Mouse (Mus musculus) cerebellum, adult (tissue): ENCODE measurements around the gene Tlk1.
"Not testable (repeated sequence)": the region's sequence is repeated elsewhere in the genome, so short reads cannot be mapped to it uniquely, and the experiment has no call there.

Experiments
- ATAC-seq: cut with Nextera tagmentation; 2 replicates; pipeline ENCODE4 v1.9.2; 2017; ENCODE audit warnings: mild to moderate bottlenecking, moderate library complexity, mixed read lengths; ENCODE audit not compliant: insufficient number of reproducible peaks, low FRiP score, low TSS enrichment

Gene Tlk1

GRCm38 (mm10) chr2:70835641-70836305 lies 10.2 kb upstream of the Tlk1 start:
- ATAC-seq = no peak

DNA sequence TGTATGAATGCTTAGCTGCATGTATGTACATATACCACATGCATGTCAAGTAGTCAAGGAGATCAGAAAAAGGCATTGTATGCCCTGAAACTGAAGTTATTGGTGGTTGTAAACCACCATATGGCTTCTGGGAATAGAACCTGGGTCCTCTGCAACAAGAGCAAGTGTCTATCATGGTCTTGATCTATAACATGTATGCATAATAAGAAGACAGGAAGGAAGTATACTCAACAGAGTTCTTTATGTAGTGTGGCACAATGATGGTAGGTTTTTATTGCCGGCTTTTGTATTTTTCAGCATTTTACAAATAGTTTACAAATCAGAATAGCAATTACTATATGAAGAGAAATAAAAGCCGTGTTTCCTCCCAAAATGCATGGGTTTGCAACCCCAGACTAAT lies 9.7 kb upstream of the Tlk1 start:
- no peak for ATAC-seq

- ATAC-seq = no peak
Measured at GRCm38 (mm10) chr2:70833261-70833660, 7.7 kb upstream of the Tlk1 start.

GRCm38 (mm10) chr2:70831709-70832350 lies 6.3 kb upstream of the Tlk1 start:
- ATAC-seq = no peak

- no peak for ATAC-seq
Measured at GRCm38 (mm10) chr2:70830683-70831082, 5.2 kb upstream of the Tlk1 start.

DNA sequence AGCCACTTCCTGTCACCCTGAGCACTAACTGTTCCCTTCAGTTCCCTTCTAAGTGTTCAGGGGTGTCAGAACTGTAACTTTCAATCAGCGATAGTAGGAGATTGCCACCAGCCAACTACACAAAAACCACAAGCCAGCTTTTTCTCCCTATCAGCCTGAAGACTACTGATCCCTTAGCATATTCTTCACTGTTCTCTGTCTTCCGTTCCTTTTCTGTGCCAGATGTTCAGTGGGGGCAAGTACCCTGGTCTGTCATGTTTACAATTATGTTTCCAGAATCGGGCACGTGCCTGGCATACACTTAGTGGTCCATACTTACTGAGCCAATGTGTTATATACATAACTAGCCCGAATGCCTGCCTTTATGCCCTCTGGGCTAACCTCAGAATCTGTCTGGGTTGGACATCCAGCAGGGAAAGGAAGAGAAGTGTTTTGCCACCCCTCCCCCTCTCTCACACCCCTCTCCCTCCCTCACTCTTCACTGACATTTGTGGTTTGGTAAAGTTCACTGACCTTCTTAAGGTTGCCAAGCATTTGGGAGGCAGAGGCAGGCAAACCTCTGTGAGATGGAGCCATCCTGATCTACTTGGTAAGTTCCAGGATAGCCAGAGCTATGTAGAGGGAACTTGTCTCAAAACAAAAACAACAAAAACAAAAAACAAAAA lies 4.5 kb upstream of the Tlk1 start:
- no peak for ATAC-seq

DNA sequence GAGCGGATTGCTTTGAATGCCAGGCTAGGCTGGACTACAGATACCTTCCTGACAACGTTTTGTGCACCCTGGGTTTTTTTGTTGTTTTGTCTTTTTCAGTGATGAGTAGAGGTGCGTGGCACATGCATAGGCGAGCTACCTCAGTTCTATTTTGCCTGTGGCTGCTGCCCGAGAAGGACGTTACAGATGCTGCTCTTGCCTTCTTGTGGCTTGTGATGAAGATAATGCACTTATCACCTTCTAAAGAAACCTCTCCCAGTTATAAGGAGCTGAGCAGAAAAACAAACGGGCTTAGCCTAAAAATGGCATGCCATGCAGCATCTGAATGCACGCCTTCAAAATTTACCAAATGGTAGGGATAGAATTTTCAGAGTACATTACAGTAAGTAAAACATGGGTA lies 2.3 kb upstream of the Tlk1 start:
- no peak for ATAC-seq

DNA sequence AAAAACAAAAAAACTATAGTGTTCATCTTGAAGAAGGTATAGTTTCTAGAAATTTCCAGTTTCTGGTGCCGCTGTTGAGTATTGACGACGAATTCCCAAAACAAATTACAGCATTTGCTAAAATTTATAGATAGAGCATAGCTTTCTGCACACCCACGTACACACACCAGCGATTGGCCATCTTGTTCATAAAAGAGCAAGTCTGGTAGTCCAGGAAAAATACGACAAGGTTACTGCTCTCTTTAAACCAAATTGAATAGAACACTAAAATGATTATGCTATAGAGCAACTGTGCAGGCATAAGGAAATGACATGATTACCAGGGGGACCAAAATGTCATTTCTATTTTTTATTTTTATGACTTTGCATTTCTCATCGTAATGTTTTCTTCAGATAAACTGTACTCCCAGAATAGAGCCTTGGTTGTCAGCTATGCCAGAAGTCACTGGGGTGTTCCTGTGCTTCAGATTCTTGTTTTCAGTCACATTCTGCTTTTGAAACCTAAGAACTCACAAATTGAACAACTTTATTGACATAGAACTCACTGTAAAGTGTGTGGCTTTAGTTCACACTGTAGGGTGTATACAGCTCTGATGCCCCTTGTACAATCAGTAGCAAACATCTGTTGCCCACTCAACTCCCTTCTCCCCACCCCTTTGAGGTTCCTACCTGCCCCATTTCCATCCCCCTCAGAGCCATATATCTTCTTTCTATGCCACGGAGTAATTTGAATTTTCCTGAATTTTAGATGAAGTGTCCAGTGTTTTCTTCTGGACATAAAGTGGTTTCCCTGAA lies 1.1 kb upstream of the Tlk1 start:
- ATAC-seq = no peak

DNA sequence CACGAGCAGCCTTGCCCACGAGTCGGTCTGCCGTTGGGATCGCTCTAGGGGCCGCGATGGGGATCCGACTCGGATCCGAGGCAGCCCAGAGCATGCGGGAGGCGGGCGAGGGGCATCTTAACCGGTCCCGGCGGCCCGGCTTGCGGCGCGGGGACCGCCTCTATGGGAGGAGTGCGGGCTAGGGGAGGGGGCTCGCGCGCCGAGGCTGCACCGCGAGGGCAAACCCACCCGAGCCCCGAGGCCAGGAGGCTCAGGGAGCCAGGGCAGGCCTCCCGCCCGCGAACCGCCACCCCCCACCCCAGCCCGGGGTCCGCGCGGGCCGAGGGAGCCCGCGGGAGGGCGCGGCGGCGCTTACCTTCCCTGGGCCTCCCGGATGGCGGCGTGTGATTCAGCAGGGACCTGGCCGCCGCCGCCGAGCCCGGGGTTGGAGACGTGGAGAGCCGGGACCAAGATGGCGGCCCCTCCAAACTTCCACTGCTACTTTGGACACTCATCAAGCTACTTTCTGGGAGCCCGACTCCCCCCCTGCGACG lies 624 bp downstream of the Tlk1 start:
- peak; percentile 53 for ATAC-seq

GRCm38 (mm10) chr2:70823926-70824800 lies 1.4 kb downstream of the Tlk1 start:
- 0 out of 2 replicates have a peak, but pooled peaks have one; percentile 2 for ATAC-seq

DNA sequence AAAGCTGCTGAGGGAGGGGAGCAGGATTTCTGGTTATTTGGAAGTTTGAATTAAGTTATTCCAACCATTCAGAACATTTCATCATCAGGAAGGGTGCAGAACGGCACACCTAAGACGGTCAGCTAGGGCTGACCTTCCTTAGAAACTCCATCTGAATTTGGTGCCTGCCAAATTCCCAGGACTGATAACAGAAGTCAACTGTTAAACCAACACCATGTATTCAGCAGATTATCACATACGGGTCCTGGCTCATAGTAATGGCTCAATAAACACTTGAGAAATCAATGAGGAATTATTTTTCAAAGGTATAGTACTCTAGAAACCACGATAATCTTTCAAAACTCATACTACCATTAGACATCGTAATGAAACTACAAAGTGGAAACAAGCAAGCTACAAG lies 2.1 kb downstream of the Tlk1 start:
- ATAC-seq = no peak

DNA sequence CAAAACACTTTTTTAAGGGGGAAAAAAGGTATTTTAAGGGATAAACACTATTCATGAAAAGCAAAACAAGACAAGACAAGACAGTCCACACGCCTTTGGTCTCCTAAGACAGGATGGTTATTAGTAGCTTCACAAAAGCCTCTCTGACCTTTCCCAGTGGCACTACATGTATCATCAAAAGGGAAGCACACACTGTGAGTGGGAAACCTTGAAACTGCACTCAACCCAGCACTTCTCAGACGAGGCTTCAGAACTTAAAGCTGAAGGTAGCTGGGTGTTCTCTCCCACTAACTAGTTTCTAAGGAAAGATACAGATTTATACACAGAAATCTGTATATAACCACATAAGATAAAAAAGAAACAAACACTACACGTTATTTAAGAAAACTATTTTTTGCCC lies 8.6 kb downstream of the Tlk1 start:
- no peak for ATAC-seq

GRCm38 (mm10) chr2:70816016-70816415 lies 9.5 kb downstream of the Tlk1 start:
- ATAC-seq = no peak

DNA sequence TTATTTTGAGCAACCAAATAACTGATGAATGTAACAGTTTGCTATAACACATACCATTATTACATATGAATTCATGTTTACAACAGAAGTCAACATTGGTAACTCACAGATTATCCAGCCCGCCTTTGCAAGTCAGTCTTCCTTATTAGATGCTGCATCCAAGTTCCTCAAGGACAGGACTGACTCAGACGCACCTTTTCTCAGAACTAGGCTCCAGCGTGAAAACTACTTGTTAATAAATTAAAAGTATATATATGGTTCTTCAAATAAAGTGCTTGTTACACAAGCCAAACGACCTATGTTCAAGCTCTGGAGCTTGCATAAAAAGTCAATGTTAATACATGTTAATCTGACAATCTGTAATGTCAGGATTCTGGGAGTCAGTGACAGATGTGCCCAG lies 11.9 kb downstream of the Tlk1 start:
- ATAC-seq = no peak

DNA sequence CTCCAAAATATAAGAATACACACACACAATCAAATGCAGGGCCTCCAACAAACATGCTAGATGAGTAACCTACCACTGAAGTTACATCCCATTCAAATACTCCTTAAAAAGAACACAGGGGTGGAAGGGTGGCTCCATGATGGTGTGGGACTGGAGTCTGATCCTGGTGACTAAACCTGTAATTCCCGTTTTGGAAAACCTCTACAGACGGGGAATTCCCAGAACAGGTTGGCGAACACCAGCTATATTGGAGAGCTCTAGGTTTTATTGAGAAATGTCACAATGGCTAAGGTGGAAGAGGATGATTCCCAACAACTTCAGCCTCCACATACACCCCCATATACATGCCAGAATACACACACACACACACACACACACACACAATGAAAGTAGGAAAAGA lies 14.1 kb downstream of the Tlk1 start:
- ATAC-seq = no peak

GRCm38 (mm10) chr2:70809921-70810320 lies 15.6 kb downstream of the Tlk1 start:
- no peak for ATAC-seq

DNA sequence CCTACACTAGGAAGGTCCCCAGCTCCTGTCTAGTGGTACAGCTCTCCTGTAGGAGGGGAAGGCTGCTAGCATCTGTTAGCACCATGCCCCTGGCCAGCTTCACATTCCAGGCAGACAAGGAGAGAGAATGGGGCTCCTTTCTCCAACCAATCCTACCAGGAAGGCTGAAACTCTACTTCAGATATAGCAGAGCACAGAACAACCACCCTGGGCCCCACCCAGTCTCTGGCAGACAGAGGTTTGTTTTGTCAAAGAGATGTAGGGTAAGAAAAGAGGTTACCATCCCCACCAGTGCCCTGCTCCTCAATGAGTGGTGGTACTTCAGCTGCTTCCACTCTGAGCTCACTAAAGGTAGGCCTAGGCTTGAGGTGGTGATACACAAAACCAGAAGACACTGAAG lies 16.8 kb downstream of the Tlk1 start:
- ATAC-seq = no peak

- not testable (repeated sequence) for ATAC-seq
Measured at GRCm38 (mm10) chr2:70807678-70808077, 17.9 kb downstream of the Tlk1 start.

GRCm38 (mm10) chr2:70806020-70806419 lies 19.5 kb downstream of the Tlk1 start:
- ATAC-seq = no peak

- not testable (repeated sequence) for ATAC-seq
Measured at GRCm38 (mm10) chr2:70803696-70804095, 21.8 kb downstream of the Tlk1 start.
